Mouse (Mus musculus) lung, adult 2 months (tissue): ENCODE results near the gene Gucy2c. TPM values are rescaled to one million over a fixed set of nuclear protein-coding genes. Genes with fewer than 3 reads are reported as not detected.
"Not testable (repeated sequence)": the region's sequence is repeated elsewhere in the genome, so short reads cannot be mapped to it uniquely, and the experiment has no call there.

Source experiments
- DNase-seq: peaks from one replicate; pipeline ENCODE4 v3.0.0; 2022
- H3K4me1 ChIP-seq: fragments of 200-500 bp; 2 replicates; pipeline ENCODE4 v1.6.1; 2011; ENCODE audit warnings: low read length; ENCODE audit not compliant: control insufficient read depth, insufficient read depth
- H3K4me3 ChIP-seq: fragments of 200-500 bp; replicated peaks from 2 replicates; pipeline ENCODE3; 2011; ENCODE audit warnings: low read depth, mild to moderate bottlenecking, control low read depth, low read length; ENCODE audit errors: extremely low read depth
- CTCF ChIP-seq: fragments of 200-500 bp; IDR thresholded peaks from 2 replicates; pipeline ENCODE4 v1.5.1; 2011; ENCODE audit warnings: mild to moderate bottlenecking, low read length, control low read depth; ENCODE audit not compliant: insufficient read depth
- POLR2A ChIP-seq: fragments of 200-500 bp; IDR thresholded peaks from 2 replicates; pipeline ENCODE4 v1.6.1; 2011; ENCODE audit warnings: low read depth, mild to moderate bottlenecking, control low read depth, low read length, borderline replicate concordance; ENCODE audit errors: extremely low read depth
- WGBS: fragments of 180-500 bp; shearing (Covaris S2); methylation state at CpG from one replicate; pipeline ENCODE4 v1.1.7; 2018; 5-methylcytosine and 5-hydroxymethylcytosine counted together
- polyA plus RNA-seq: library from polyadenylated mRNA; depleted of rRNA; stranded (reverse); fragments of >200 nt; gene quantifications from 2 replicates; pipeline ENCODE4 v1.2.3, GENCODE M21; 2012

The Gucy2c gene
- polyA plus RNA-seq, 1 experiment: 0.04 TPM

DNA sequence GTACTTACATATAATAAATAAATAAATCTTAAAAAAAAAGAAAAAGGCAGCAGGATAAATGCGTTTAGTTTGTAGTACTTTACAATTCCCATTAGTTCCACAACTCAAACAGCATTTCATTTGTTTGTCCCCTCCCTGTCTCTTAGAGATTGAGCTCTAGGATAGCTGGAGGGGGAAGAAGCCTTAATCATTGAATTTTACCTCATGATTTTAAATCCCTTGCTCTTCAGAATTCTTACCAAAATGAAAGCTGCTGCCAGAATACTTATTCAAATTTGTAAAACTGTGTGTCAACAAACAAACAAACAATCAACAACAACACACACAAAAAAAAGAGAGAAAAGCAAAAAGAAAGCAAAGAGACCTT is 23.8 kb upstream of the Gucy2c start:
- 51% methylated on average over 1 of the region's 1 CpGs for WGBS
- DNase-seq: no peak
- TF ChIP-seq POLR2A (no peak), CTCF (no peak)
- H3K4me3 ChIP-seq: no peak overlapping the region
- peaks cover 5% of the 10 kb centered on the region; the same call in 1 of the 2 replicates for H3K4me1 ChIP-seq

- peak overlapping the region; percentile 56 for H3K4me3 ChIP-seq
- WGBS: 10% methylated on average over 9 of the region's 9 CpGs
These were observed 23.3 kb upstream of the Gucy2c start for GRCm38 (mm10) chr6:136804705-136805408.

DNA sequence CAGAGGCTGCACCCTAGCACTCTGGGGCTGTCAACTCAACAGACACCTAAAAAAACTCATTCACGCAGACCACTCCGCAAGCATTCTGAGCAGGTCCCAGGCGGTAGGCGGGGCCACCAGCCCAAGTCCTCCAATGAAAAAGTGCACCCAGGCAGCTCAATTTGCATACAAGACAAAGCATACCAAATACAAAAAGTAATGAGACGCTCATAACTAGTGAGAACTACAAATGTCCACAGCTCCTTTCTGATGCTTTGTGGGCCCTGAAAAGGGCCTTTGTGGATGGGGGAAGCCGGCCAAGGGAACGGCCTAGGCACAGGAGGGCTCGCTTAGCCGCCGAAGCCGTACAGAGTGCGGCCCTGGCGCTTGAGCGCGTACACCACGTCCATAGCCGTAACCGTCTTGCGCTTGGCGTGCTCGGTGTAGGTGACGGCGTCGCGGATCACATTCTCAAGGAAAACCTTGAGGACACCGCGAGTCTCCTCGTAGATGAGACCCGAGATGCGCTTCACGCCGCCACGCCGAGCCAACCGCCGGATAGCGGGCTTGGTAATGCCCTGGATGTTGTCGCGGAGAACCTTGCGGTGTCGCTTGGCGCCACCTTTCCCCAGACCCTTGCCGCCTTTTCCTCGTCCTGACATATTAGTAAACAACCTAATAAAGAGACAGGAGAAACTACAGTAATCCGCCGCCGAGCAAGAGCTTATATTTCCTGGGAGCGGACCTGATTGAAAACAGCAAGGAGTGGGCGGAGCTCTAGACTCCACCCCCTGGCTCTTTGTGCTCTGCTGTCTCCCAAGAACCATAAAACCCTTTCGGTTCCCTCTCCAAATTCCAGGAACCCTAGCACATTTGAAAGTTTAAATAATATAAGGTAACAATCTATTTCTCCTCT is 22.4 kb upstream of the Gucy2c start, which contains the start of gene Hist4h4:
Gene Hist4h4 (minus strand): TSS at position 677 of the 895 bp plus-strand sequence.
- peak; percentile 98 for TF ChIP-seq POLR2A
- TF ChIP-seq CTCF: no peak
- under 1% methylated on average over 50 of the region's 50 CpGs for WGBS
- DNase-seq: peak; percentile 99
- Histone ChIP-seq H3K4me3 (peak within 1 kb of the TSS; percentile 99), H3K4me1 (no peaks in the 10 kb centered on the region)

More at GRCm38 (mm10) chr6:136804705-136805408, 23.3 kb upstream of the Gucy2c start:
- TF ChIP-seq POLR2A (no peak), CTCF (no peak)
- peaks cover 5% of the 10 kb centered on the region; the same call in 1 of the 2 replicates for H3K4me1 ChIP-seq
- DNase-seq: no peak

- H3K4me3 ChIP-seq: peak overlapping the region; percentile 7
- no peak for DNase-seq
- no peaks in the 10 kb centered on the region for H3K4me1 ChIP-seq
- 12% methylated on average over 12 of the region's 12 CpGs for WGBS
- no peak for TF ChIP-seq POLR2A
- no peak for TF ChIP-seq CTCF
These were observed 21.7 kb upstream of the Gucy2c start for GRCm38 (mm10) chr6:136803093-136803738.

GRCm38 (mm10) chr6:136801274-136801673 is 19.7 kb upstream of the Gucy2c start:
- WGBS: 71% methylated on average over 6 of the region's 6 CpGs
- TF ChIP-seq POLR2A (no peak), CTCF (no peak)
- no peaks in the 10 kb centered on the region for H3K4me1 ChIP-seq
- H3K4me3 ChIP-seq: no peak overlapping the region
- DNase-seq: no peak

DNA sequence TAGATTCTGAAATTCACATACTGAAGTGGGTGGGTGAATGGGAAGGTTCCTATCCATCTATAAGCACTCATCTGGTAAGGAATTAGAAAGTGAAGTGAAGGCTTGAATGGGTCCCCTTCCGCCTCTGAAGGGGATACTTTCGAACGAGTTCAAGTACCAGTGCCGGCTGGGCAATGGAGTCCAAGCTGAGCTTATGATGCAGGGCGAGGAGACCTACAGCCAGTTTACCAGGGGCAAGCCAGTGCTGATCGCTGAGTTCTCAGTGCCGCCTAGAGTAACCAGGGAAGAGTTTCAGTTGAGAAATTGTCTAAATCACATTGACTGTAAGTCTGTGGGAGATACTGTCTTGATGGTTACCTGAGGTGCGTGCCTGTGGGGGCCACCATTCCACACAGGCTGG is 19.1 kb upstream of the Gucy2c start:
- 84% methylated on average over 8 of the region's 8 CpGs for WGBS
- no peak overlapping the region for H3K4me3 ChIP-seq
- no peaks in the 10 kb centered on the region for H3K4me1 ChIP-seq
- DNase-seq: no peak
- TF ChIP-seq POLR2A (no peak), CTCF (no peak)

DNA sequence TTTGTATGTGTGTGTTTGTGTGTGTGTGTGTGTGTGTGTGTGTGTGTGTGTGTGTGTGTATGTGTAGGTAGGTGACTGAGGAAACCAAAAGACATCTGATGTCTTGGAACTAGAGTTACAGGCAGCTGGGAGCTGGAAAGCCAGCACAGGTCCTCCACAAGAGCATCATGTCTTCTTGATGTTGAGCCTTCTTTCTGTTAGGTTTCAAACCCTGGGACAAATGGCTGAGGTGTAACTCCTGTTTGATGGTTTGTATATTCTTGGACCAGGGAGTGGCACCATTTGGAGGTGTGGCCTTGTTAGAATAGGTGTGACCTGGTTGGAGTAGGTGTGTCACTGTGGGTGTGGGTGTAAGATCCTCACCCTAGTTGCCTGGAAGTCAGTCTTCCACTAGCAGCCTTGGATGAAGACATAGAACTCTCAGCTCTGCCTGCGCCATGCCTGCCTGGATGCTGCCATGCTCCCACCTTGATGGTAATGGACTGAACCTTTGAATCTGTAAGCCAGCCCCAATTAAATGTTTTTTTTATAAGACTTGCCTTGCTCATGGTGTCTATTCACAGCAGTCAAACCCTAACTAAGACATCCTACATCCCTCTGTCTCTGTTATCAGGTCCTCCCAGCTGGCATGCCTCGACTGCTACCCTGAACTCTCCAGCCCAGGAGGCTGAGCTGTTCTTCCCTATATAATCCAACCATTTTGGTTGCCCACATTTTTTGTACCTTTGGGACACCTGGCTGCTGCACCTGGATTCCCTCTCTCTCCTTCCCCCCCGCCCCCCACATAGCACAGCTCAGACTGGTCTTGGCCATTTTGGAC is 16.5 kb upstream of the Gucy2c start:
- not testable (repeated sequence) for DNase-seq
- 83% methylated on average over 3 of the region's 3 CpGs for WGBS

GRCm38 (mm10) chr6:136795850-136796249 is 14.3 kb upstream of the Gucy2c start:
- WGBS: 67% methylated on average over 6 of the region's 6 CpGs
- Histone ChIP-seq H3K4me3 (no peak overlapping the region), H3K4me1 (peaks cover 5% of the 10 kb centered on the region)
- DNase-seq: no peak
- TF ChIP-seq CTCF (no peak), POLR2A (no peak)

More for the DNA sequence above, 16.5 kb upstream of the Gucy2c start:
- not testable (repeated sequence) for H3K4me1 ChIP-seq, H3K4me3 ChIP-seq

- Histone ChIP-seq H3K4me1 (peaks cover 5% of the 10 kb centered on the region), H3K4me3 (no peak overlapping the region)
- TF ChIP-seq CTCF (no peak), POLR2A (no peak)
- WGBS: 74% methylated on average over 1 of the region's 1 CpGs
- DNase-seq: no peak
These were observed 13.5 kb upstream of the Gucy2c start for GRCm38 (mm10) chr6:136795110-136795509.
